Mouse (Mus musculus) skeletal muscle tissue, adult 2 months (tissue): Measurements from ENCODE around the gene Lrp8.

Experiments
- DNase-seq: peaks from one replicate; pipeline ENCODE4 v3.0.0-alpha.2; 2012; ENCODE audit warnings: low read depth, low spot score

Gene Lrp8

GRCm38 (mm10) chr4:107802185-107802449 lies at the start of gene Lrp8:
Gene Lrp8 (plus strand): TSS chr4:107802261.
- DNase-seq: no peak

- DNase-seq: no peak
These were observed 45.8 kb upstream of the Lrp8 start for GRCm38 (mm10) chr4:107756222-107756621.

- DNase-seq: no peak
These were observed 44.3 kb upstream of the Lrp8 start for GRCm38 (mm10) chr4:107757487-107758470.

GRCm38 (mm10) chr4:107758938-107759337 lies 43.1 kb upstream of the Lrp8 start:
- no peak for DNase-seq

- no peak for DNase-seq
These were observed 39.1 kb upstream of the Lrp8 start for GRCm38 (mm10) chr4:107763001-107763400.

- DNase-seq: no peak
These were observed 38.5 kb upstream of the Lrp8 start for GRCm38 (mm10) chr4:107763598-107763997.

GRCm38 (mm10) chr4:107765196-107765813 lies 36.8 kb upstream of the Lrp8 start:
- DNase-seq: no peak

- no peak for DNase-seq
These were observed 35.9 kb upstream of the Lrp8 start for GRCm38 (mm10) chr4:107766182-107766581.

GRCm38 (mm10) chr4:107772122-107772825 lies 29.8 kb upstream of the Lrp8 start:
- DNase-seq: no peak

- no peak for DNase-seq
These were observed 27.2 kb upstream of the Lrp8 start for GRCm38 (mm10) chr4:107774868-107775267.

GRCm38 (mm10) chr4:107775672-107776071 lies 26.4 kb upstream of the Lrp8 start:
- DNase-seq: no peak

- DNase-seq: no peak
These were observed 24.9 kb upstream of the Lrp8 start for GRCm38 (mm10) chr4:107776990-107777673.

GRCm38 (mm10) chr4:107783541-107783940 lies 18.5 kb upstream of the Lrp8 start:
- no peak for DNase-seq

- DNase-seq: no peak
These were observed 13.2 kb upstream of the Lrp8 start for GRCm38 (mm10) chr4:107788841-107789240.

- no peak for DNase-seq
These were observed 1.3 kb upstream of the Lrp8 start for GRCm38 (mm10) chr4:107800801-107801200.

GRCm38 (mm10) chr4:107801366-107802184 lies 486 bp upstream of the Lrp8 start:
- DNase-seq: peak; percentile 8

GRCm38 (mm10) chr4:107802450-107803331 lies 630 bp downstream of the Lrp8 start:
- no peak for DNase-seq

- peak; percentile 18 for DNase-seq
These were observed 1.5 kb downstream of the Lrp8 start for GRCm38 (mm10) chr4:107803351-107804106.

GRCm38 (mm10) chr4:107805491-107805890 lies 3.4 kb downstream of the Lrp8 start:
- no peak for DNase-seq
